Mouse (Mus musculus): ENCODE data around the gene Amy2a1.
"Not testable (repeated sequence)": the region's sequence is repeated elsewhere in the genome, so short reads cannot be mapped to it uniquely, and the experiment has no call there.

Gene Amy2a1

DNA sequence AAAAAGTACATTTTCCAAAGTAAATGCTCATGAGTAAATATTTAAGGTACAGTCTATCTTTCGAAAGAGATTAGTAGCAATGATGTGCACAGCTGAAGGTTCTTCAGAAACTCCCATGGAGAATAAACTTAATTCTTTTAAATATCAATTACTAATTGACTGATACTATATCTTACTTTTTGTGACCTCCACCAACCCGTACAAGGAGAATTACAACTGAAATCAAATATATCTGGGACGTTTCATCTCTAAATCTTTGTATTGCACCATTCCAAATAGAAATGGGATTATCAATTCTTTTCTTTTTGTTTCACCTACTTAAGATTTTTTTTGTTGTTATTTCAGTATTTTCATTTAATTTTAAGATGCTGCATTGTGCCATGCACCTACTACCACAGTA lies at the start of gene Amy2a1:
Amy2a1 (minus strand) TSS at position 101 of the 400 bp plus-strand sequence.
- not testable (repeated sequence) for DNase-seq (ENCODE audit: low read depth, low spot score)

DNA sequence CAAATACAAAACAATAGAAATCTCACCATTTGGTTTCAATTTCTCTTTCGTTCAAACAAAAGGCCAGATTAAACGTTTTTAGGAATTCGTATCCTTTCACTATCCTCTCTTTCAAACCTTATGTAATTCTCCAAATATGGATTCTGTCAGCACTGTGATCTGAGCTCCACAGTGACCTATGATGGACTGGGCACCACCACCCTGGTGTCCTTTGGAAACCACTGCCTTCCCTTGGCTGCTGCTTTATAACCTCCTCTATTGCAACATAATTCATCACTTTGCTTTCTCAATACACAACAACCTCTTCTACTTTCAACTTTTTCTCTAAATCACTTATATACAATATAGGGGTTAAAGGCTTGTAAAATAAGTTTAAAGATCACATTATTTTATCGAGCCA lies 42.4 kb upstream of the Amy2a1 start:
- no peak for DNase-seq (ENCODE audit: low read depth, low spot score)

DNA sequence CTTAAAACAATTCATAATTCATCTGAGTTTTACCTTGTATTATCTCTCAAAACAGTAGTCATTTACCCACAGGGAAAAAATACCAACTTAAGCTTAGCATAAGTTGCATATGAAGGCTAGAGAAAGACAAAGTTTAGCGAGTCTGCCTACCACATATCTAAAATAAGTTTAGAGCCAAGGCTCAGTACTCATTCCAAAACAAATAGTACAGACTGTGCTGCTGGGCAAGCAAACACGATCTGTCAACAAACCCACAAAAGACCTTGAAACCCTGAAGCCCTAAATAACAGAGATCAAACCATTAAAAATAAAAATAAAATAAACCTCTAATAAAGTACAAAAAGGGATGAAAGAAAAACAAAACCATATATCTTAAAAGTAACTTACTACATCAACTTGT lies 41.9 kb upstream of the Amy2a1 start:
- DNase-seq (ENCODE audit: low read depth, low spot score), result no peak

DNA sequence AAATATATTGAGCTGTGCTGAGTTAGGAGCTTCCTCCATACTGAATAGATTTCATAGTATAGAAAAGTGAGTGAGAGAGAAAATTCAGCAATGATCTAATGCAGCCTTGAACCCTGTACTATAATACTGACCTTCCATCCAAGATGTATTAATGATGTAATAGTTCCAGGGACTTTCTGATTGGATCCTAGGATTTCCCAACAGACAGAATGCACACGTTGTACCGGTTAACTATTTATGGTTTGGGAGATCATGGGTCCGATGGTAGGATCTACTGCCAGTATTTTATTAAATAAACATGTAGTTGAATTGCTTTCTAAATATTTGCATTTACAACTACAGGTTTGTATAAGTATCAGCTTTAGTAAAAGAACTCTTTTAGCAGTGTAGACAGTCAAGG lies 39.9 kb upstream of the Amy2a1 start:
- no peak for DNase-seq (ENCODE audit: low read depth, low spot score)

DNA sequence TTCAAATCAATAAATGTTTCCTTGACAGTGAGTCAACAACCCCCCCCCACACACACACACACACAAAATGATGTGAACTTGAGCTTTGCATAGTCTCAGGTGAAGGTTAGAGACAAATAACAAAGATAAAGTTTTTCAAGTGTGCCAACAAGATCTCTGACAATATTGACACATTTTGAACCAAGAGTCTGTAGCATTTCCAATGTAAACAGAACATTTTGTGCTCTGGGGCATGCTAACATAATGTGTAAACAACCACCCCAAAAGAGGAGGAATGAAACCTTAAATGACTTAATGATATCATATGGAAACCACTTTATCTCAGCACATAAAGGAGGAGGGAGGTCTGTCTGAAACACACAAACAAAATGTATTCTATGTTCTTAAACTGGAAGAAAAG lies 7.5 kb upstream of the Amy2a1 start:
- no peak for DNase-seq (ENCODE audit: low read depth, low spot score)

All from brain, adult 2 months (tissue).